Mouse (Mus musculus) limb, embryonic 14.5 days (tissue): ENCODE measurements around the gene Slc39a11. TPM values are rescaled to one million over a fixed set of nuclear protein-coding genes. Genes with fewer than 3 reads are reported as not detected.

ENCODE experiments used
- ATAC-seq: fragments of 200-750 bp; cut with Nextera tagmentation; 2 replicates; pipeline ENCODE4 v1.8.0; 2017; ENCODE audit warnings: low read depth, moderate number of reproducible peaks, moderate TSS enrichment; ENCODE audit not compliant: low FRiP score
- DNase-seq: peaks from one replicate; pipeline ENCODE4 v3.0.0-alpha.2; 2015; ENCODE audit warnings: low spot score
- H3K27ac ChIP-seq: fragments of 300-500 bp; sonication (generic); replicated peaks from 2 replicates; pipeline ENCODE4 v1.5.1; 2014; ENCODE audit warnings: low read depth, mild to moderate bottlenecking, low read length, moderate library complexity, mixed read lengths
- H3K27me3 ChIP-seq: fragments of 300-500 bp; sonication (generic); 2 replicates; pipeline ENCODE4 v1.6.1; 2014; ENCODE audit warnings: low read length, mixed read lengths; ENCODE audit not compliant: control insufficient read depth, insufficient read depth
- H3K36me3 ChIP-seq: fragments of 300-500 bp; sonication (generic); 2 replicates; pipeline ENCODE4 v1.6.1; 2014; ENCODE audit warnings: mild to moderate bottlenecking, low read length, moderate library complexity, mixed read lengths; ENCODE audit not compliant: control insufficient read depth, insufficient read depth
- H3K4me1 ChIP-seq: fragments of 300-500 bp; sonication (generic); 2 replicates; pipeline ENCODE4 v1.6.1; 2014; ENCODE audit warnings: antibody characterized with exemption, low read length, mixed read lengths; ENCODE audit not compliant: control insufficient read depth, insufficient read depth
- H3K4me2 ChIP-seq: fragments of 300-500 bp; sonication (generic); replicated peaks from 2 replicates; pipeline ENCODE4 v1.6.1; 2014; ENCODE audit warnings: low read depth, mild to moderate bottlenecking, low read length, moderate library complexity; ENCODE audit not compliant: severe bottlenecking
- H3K4me3 ChIP-seq: fragments of 300-500 bp; sonication (generic); replicated peaks from 2 replicates; pipeline ENCODE4 v1.5.1; 2014; ENCODE audit warnings: low read length
- H3K9ac ChIP-seq: fragments of 300-500 bp; sonication (generic); 2 replicates; pipeline ENCODE4 v1.6.1; 2014; ENCODE audit warnings: mild to moderate bottlenecking, low read depth, low read length, moderate library complexity; ENCODE audit not compliant: severe bottlenecking
- H3K9me3 ChIP-seq: fragments of 300-500 bp; sonication (generic); 2 replicates; pipeline ENCODE4 v1.6.1; 2016; ENCODE audit warnings: low read length; ENCODE audit not compliant: control insufficient read depth
- POLR2A ChIP-seq: fragments of 200-500 bp; IDR thresholded peaks from 2 replicates; pipeline ENCODE4 v1.8.0; 2012; ENCODE audit warnings: inconsistent platforms, mild to moderate bottlenecking, moderate library complexity, borderline replicate concordance; ENCODE audit not compliant: insufficient read depth, insufficient read length; ENCODE audit errors: extremely low read depth
- WGBS: fragments of 180-500 bp; shearing (Covaris S2); extraction: QIAGEN DNeasy Blood & Tissue Kit; methylation state at CpG from one replicate; pipeline ENCODE4 v1.1.7; 2014; 5-methylcytosine and 5-hydroxymethylcytosine counted together
- polyA plus RNA-seq, 2 experiments: library from polyadenylated mRNA; depleted of rRNA in 1 of 2; stranded (reverse) in 1 of 2; unstranded in 1 of 2; fragments of >200 nt; fragmentation: Nextera tagmentation in 1 of 2; extraction: Ambion mirVana in 1 of 2; gene quantifications; 2 replicates each; pipeline versions ENCODE4 v1.2.1 to v1.2.3; 2012 to 2014

Gene Slc39a11
- polyA plus RNA-seq, 2 experiments: 17.2 to 24.5 TPM

- Histone ChIP-seq H3K27ac (no peak overlapping the region), H3K4me3 (no peak overlapping the region), H3K4me1 (no peaks in the 10 kb centered on the region), H3K9ac (no peak overlapping the region), H3K36me3 (no peaks in the 10 kb centered on the region), H3K9me3 (no peaks in the 10 kb centered on the region), H3K27me3 (no peaks in the 10 kb centered on the region), H3K4me2 (no peak overlapping the region)
- no peak for ATAC-seq
- DNase-seq: no peak
- WGBS: 85% methylated on average over 13 of the region's 13 CpGs
- no peak for TF ChIP-seq POLR2A
These were observed 96.3 kb downstream of the Slc39a11 start for GRCm38 (mm10) chr11:113553605-113554004.

GRCm38 (mm10) chr11:113552539-113552938 lies 97.3 kb downstream of the Slc39a11 start:
- no peak overlapping the region for H3K27ac ChIP-seq
- H3K9ac ChIP-seq: no peak overlapping the region
- no peaks in the 10 kb centered on the region for H3K4me1 ChIP-seq
- 75% methylated on average over 10 of the region's 10 CpGs for WGBS
- H3K4me3 ChIP-seq: no peak overlapping the region
- no peaks in the 10 kb centered on the region for H3K27me3 ChIP-seq
- DNase-seq (no peak), ATAC-seq (no peak)
- no peaks in the 10 kb centered on the region for H3K36me3 ChIP-seq
- no peaks in the 10 kb centered on the region for H3K9me3 ChIP-seq
- no peak for TF ChIP-seq POLR2A
- H3K4me2 ChIP-seq: no peak overlapping the region

- H3K4me3 ChIP-seq: no peak overlapping the region
- WGBS: 67% methylated on average over 11 of the region's 11 CpGs
- no peaks in the 10 kb centered on the region for H3K9me3 ChIP-seq
- no peak overlapping the region for H3K27ac ChIP-seq
- no peak overlapping the region for H3K4me2 ChIP-seq
- H3K27me3 ChIP-seq: no peaks in the 10 kb centered on the region
- TF ChIP-seq POLR2A: no peak
- ATAC-seq (no peak), DNase-seq (no peak)
- H3K36me3 ChIP-seq: no peaks in the 10 kb centered on the region
- H3K9ac ChIP-seq: no peak overlapping the region
- no peaks in the 10 kb centered on the region for H3K4me1 ChIP-seq
These were observed 103.5 kb downstream of the Slc39a11 start for GRCm38 (mm10) chr11:113546217-113546877.

GRCm38 (mm10) chr11:113544017-113544640 lies 105.8 kb downstream of the Slc39a11 start:
- H3K9me3 ChIP-seq: no peaks in the 10 kb centered on the region
- TF ChIP-seq POLR2A: no peak
- ATAC-seq: no peak
- H3K36me3 ChIP-seq: no peaks in the 10 kb centered on the region
- no peak overlapping the region for H3K4me2 ChIP-seq
- no peak for DNase-seq
- WGBS: 87% methylated on average over 11 of the region's 11 CpGs
- H3K4me3 ChIP-seq: no peak overlapping the region
- no peaks in the 10 kb centered on the region for H3K4me1 ChIP-seq
- H3K27ac ChIP-seq: no peak overlapping the region
- no peak overlapping the region for H3K9ac ChIP-seq
- H3K27me3 ChIP-seq: no peaks in the 10 kb centered on the region

- no peak overlapping the region for H3K4me2 ChIP-seq
- no peak overlapping the region for H3K9ac ChIP-seq
- no peak overlapping the region for H3K4me3 ChIP-seq
- H3K9me3 ChIP-seq: no peaks in the 10 kb centered on the region
- no peak for DNase-seq
- H3K27ac ChIP-seq: no peak overlapping the region
- ATAC-seq: no peak
- no peaks in the 10 kb centered on the region for H3K36me3 ChIP-seq
- H3K27me3 ChIP-seq: no peaks in the 10 kb centered on the region
- WGBS: 96% methylated on average over 8 of the region's 8 CpGs
- no peak for TF ChIP-seq POLR2A
- H3K4me1 ChIP-seq: no peaks in the 10 kb centered on the region
These were observed 108.8 kb downstream of the Slc39a11 start for GRCm38 (mm10) chr11:113541073-113541472.
